Mouse (Mus musculus): ENCODE data around the gene Ttll6.
"Not testable (repeated sequence)": the region's sequence is repeated elsewhere in the genome, so short reads cannot be mapped to it uniquely, and the experiment has no call there.

Gene Ttll6

DNA sequence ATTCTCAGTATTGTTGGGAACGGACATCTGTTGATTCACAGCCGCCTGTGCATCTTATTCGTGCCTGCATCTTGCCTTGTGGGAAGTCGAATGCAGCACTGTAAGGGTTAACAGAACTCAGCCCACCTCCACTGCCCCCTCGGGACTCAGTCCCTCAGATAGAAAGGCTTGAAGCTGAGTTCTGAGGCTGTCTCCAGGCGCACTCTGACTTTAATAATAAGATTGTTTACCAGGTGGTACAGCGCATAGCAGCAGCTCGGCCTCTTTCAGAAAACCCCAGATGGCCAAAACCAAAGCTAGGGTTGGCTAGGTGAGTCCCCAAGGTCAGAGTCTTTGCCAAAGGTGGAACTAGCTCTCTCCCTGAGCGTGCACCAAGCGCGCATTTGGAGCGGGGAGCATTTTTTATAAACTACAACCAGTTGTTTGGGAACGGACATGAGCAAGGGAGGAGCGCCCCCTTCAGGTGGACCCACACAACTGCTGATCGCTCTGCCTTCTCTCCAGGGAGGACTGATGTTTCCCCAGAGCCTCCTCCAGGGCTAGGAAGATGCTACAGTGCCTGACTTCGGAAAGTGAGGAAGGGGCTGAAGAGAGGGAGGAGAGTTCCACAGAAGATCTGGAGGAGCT is at the start of gene Ttll6:
Gene Ttll6 (plus strand): TSS at position 548 of the 627 bp plus-strand sequence.
- DNase-seq, result peak; percentile 14 to 23

DNA sequence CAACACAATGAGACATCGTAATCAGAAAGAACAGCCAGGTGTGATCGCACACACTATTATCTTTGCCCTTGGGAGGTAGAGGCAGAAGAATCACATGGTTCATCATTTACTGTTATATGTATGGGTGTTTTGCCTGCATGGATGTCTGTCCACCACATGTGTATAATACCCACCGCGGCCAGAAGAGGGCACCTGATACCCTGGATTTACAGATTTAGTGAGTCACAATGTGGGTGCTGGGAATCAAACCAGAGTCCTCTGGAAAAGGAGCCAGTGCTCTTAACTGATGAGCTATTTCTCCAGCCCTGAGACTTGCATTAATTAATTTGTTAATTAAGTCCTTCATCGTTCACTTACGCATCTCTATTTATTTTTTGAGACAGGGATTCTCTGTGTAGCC is 45.6 kb upstream of the Ttll6 start:
- DNase-seq, result no peak

DNA sequence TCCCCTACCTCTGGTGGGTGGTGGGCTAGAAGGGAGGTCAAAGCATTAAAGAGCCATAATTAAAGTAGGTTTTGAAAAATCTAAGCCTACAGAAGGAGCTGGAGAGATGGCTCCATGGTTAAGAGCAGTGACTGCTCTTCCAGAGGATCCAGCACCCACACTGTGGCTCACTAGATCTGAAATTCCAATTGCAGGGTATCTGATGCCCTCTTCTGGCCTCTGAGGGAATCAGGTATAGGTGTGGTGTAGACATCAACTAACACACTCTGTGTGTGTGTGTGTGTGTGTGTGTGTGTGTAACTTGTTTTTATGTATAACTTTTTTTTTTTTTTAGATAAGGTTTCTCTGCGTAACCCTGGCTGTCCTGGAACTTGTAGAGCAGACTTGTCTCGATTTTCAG is 42.5 kb upstream of the Ttll6 start:
- DNase-seq, result no peak

DNA sequence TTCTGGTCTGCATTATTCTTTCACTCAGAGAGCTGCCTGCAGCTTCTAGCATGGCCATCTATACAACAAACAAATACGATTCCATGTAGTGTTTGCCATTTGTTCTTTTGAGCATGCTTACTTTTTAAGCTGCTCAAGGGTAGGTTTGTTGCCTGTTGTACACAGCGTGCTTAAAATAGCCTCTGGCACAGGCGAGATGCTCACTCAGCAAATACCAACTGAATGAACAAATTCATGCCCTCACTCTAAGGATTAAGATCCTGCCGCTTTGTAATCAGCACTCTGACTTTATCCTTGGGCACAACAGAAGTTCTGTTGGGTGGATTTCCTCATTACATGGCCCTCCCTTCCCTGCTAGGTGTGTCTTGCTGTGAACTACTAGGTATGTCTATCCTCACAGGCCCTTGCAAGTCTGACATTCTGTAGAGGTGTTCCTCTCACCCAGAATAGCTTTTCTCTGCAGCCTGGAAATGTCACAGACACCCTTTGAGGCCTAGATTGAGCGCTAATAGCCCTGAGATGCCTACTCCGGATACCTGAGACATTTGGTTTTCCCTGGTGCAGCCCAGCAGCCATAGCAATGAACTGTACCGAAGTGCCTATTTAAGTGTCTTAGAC is 40.8 kb upstream of the Ttll6 start:
- no peak for DNase-seq

DNA sequence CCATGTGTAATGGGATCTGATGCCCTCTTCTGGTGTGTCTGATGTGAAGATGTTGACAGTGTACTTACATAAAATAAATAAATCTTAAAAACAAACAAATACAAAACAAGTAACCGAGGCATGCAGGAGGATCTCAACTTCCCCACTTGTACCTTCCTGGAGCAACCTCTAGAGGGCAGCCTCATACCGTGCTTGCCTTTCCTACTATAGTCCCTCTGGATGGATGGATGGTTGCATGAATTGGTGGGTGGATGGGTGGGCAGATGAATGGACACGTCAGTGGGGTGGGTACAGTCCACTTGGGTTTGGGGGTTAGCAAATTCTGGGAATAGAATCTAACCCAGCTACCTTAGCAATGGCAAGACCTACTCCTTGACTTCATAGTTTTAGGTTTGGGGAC is 40.2 kb upstream of the Ttll6 start:
- peak; percentile 18 to 23 for DNase-seq

DNA sequence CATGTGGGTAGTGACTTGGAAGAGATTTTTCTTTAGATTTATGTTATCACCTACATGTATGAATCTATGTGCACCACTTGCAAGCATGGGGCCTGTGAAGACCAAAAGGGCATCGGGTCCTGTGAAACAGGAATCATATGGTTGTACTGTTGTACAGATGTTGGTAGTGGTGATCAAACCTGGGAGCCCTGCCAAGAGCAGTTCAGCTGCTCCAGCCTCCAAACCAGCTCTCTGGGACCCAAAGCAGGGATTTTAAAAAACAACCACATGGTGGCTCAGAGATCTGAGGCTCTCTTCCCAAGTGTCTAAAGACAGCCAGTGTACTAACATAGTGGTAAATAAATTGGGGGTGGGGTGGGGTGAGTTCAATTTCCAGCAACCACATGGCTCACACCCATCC is 25.2 kb upstream of the Ttll6 start:
- no peak for DNase-seq

DNA sequence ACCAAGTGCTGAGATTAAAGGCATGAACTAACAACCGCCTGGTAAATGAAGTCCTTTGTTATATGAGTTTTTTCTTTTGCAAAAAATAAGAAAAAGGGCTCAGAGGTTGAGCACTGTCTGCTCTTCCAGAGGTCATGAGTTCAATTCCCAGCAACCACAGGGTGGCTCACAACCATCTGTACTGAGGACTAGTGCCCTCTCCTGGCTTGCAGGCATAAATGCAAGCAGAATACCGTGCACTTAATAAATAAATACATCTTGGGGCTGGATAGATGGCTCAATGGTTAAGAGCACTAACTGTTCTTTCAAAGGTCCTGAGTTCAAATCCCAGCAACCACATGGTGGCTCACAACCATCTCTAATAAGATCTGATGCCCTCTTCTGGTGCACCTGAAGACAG is 22.6 kb upstream of the Ttll6 start:
- DNase-seq, result not testable (repeated sequence)

DNA sequence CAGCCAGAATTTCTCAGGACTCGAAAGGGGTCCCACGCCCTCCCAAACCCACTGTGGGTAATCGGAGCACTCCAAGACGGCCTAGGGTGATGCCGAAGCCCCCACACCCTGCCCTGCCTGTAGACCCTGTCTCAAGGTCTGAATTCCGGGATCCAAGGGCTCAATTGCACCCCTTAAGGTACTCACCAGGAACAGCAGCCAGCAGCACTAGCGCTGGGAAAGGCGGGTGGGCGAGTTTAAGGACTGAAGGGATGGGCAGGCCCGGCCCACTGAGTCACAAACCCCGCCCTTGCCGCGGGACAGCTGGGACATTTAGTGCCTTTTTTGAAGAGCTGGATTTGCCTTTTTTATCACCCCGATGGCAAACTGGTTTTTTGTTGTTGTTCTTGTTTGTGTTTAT is 21.8 kb upstream of the Ttll6 start, which contains the start of gene Calcoco2:
Gene Calcoco2 (minus strand): TSS at position 214 of the 400 bp plus-strand sequence.
- no peak for DNase-seq

DNA sequence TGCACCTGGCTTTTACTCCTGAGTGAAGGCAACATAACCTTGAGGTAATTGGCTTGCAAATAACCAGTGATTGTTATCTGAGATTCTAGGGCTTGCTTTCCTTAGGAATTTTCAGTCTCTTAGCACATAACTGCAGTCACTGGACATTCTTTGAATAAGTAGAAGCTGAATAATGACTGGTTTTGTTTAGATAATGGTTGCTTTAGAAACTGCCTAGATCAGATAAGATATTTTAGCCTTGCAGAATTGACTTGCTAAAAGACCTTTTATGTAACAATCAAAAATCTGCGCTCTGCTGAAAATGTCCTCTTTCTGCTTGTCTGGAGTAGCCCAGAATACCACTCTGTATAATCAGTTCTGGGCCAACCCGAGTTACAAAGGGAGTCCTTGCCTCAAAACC is 19.5 kb upstream of the Ttll6 start:
- DNase-seq, result no peak

DNA sequence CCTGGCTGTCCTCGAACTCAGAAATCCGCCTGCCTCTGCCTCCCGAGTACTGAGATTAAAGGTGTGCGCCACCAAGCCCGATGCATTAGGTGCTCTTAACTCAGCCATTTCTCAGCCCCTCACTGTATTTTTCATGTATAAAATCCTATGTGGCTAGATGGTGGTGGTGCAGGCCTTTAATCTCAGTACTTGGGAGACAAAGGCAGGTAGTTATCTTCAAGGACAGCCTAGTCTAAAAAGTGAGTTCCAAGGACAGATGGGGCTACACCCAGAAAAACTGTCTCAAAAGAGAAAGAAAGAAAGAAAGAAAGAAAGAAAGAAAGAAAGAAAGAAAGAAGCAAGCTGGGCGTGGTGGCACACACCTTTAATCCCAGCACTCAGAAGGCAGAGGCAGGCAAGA is 18.2 kb upstream of the Ttll6 start:
- no peak for DNase-seq

DNA sequence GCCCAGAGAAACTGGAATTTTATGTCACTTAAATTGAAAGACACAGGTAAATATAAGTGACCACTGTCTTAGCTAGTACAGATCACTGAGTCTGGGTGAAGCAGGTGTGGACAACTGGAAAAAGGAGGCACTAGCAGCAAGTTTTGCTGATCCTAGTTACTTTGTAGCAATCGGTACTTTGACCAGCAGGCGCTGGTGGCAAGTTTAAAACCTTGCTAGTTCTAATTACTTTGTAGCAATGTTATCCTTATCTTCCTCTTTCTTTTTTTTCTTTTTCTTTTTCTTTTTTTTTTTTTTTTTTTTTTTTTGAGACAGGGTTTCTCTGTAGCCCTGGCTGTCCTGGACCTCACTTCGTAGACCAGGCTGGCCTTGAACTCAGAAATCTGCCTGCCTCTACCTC is 17.5 kb upstream of the Ttll6 start:
- no peak for DNase-seq

DNA sequence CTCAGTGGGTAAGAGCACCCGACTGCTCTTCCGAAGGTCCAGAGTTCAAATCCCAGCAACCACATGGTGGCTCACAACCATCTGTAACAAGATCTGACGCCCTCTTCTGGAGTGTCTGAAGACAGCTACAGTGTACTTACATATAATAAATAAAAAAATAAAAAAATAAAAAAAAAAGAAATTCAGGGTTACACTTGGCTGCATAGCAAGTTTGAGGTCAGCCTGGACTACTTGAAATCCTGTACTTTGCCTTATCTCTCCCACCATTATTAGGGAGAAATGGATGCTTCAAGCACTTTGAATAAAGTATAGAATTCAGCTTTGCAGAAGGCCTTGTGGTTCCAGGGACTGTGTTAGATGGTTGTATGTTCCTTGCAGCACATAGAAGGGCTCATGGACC is 16.7 kb upstream of the Ttll6 start:
- DNase-seq, result not testable (repeated sequence)

DNA sequence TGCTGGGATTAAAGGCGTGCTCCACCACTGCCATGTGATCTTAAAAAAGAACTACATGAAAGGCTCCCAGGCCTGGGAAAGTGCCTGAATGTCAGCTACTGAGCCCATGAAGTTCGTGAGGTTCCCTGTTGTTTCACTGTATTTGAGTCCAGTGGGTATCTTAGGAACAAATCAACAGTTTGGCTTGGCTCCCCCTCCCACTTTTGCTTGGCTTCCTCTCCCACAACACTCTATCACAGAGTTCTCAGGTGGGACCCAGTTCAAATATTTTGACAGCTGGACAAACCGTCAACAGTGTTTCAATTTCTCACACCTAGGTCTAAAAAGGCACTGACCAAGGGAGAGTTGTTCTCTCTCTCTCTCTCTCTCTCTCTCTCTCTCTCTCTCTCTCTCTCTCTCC is 14.2 kb upstream of the Ttll6 start:
- DNase-seq, result no peak

DNA sequence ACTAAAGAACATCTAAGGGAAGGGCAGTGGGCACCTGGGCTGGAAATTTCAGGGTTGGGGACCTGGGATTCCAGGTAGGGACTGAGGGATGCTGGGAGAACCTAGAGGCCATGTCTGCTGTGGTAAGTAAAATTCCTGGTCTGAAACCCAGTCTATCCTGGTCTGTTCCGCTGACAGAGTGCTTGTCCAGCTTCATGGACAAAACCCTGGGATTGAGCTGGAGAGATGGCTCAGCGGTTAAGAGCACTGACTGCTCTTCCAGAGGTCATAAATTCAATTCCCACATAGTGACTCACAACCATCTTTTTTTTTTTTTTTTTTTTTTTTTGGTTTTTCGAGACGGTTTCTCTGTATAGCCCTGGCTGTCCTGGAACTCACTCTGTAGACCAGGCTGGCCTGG is 10.8 kb upstream of the Ttll6 start:
- DNase-seq, result not testable (repeated sequence)

DNA sequence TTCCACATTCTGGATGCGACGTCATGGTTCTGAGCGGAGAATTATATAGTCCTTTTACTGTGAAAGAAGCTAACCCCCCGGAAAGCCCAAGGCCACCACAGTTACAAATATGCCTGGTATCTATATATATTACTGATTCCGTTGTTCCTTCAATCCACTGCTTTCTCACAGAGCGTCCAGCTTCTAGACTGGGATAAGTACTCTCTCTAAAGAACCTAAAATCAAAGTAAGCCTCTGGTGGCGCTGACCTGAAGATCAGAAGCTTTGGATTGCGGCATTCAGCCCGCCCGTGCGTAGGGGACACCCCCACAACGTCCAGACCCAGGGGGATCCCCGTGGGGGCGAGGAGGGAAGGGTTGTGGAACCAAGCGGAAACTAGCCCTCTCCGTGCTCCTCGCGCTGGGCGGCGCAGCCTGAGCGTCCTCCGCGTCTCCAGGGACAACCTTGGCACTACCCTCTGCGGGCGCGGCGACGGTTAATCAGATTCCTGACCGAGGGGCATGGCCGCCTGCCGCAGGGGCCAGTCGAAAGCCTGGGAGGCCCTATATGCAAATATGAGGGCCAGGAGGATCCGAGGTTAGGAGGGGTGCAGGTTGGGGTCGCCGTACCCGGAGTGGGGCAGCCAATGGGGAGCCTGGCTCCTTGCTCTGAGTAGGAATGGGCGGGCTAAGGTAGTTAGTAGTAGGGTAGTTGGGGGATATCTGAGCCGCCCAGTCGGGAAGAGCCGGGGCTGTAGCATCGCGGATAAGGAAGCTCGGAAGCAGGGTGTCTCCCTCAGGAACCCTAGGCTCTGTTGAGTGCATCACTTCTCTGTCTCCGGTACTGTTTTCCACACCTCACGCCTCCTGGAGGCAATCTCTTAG is 9.3 kb upstream of the Ttll6 start:
- peak in 1 of 2 experiments; percentile 6 for DNase-seq

DNA sequence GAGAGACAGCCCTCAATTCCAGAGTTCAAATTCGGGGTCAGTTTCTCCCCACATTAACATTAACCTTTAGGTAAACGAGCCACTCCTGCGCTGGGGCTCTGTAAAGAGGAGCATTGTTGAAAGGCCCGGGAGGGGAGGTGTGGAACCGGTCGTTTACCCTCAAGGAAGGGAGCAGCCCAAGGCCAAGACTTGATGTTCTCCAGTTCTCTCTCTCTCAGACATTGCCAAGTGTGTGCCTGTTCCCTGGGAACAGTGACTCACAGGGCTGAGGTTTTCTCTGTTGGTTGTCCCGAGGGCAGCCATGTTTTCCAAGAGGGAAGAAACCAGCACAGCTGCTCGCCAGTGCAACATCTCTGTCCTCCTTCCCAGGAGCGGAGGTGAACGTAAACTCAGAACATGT is 3.0 kb upstream of the Ttll6 start:
- DNase-seq, result no peak

DNA sequence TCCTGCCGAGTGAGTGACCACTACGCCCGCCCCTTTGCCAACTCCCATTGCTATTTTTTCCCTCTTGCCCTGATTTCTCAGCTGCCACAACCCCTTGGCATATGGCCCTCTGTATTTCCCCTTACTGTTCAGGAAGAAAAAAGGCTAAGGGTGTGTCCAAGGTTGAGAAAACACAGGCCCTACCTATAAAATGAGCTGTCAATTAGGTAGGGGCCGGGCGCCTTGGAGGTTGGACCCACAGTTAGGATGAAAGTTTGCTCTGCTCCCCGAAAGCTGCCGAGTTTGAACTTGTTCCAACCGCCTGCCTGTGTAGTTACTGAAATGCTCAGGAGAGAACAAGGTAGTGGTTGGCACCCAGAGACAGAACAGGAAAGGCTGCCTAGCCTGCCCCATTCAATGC is 2.3 kb downstream of the Ttll6 start:
- no peak for DNase-seq

DNA sequence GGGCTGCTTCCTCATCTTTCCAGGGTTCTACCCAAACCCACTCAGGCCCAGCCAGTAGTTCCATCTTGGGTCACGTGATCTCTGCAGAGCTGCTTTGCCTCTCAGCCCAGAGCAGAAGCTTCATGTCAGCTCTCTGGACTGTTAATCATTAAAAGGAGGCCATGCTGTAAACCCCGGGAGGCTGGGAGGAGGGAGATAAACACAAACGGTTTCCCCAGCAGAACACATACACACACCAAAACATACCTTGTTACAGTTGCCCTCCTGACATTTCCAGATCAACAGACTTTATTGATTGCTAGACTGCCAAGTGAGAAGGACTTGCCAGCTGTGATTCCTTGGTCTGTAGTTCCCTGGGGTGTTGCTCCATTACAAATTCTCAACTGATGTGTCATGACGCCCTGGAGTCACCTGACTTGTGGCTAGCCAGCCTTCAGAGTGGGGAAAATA is 7.2 kb downstream of the Ttll6 start:
- DNase-seq, result no peak

DNA sequence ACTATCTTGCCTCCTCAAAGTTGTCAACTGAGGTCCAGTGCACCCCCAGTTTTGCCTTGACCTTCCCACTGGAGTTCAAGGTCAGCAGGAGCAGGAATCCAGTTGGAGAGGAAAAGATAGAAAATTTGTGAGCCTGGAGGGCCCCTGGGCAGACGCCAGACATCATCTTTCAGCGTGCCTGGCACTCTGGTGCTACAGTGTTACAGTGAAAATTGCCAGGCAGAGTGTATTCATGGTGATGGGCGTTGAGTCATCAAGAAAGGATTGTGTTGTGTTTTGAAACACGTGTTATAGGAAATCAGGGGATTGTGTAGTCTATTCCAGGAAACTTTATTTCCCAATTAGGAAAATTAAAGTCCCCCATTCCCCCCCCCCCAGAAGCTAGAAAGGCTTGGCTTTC is 10.2 kb downstream of the Ttll6 start:
- DNase-seq, result no peak

DNA sequence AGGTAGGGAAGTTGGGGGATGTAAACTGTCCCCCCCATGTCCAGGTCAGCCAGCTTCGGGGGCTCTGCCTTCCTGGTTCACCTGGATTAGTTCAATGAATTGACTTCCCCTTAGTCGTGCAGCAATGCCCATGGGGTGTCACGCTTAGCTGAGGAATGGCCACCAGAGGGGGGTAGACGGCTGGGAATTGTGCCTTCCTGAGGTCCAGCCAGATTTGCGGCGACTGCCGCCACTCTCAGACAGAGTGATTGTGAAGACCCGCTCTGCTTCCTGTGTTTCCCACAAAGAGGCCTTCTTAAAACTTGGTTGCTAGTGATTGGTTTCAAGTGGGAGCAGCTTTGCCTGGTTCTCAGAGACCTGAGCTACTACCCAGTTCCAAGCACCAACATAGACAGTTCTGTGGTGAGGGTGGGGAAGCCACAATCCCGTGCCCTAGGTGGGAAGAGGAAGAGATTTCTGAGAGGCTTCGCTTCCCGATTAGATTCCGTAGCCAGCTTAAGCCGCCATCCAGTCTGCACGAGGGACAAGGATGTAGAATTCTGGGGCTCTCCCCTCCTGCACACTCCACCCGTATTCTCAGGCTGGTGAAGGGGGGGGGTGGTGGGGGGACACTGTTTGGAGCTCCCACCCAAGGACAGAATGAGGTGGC is 12.2 kb downstream of the Ttll6 start:
- peak; percentile 18 to 26 for DNase-seq

DNA sequence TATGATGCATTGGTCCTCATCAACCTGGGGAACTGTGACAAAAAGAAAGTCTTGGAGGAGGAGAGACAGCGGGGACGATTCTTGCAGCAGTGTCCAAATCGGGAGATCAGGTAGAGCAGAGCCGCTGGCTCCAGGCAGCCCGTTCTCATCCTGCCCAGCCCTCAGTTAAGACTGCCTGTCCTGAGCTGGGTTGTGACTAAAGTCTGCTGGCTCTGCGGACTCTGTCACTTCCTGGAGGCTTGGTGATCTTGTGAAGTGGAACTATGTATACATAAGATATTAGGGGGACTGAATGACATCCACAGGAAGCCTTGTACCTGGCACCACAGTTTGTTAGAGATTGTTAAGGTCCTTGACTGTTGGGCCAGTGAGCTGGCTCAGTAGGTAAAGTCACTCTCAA is 13.9 kb downstream of the Ttll6 start:
- no peak for DNase-seq

DNA sequence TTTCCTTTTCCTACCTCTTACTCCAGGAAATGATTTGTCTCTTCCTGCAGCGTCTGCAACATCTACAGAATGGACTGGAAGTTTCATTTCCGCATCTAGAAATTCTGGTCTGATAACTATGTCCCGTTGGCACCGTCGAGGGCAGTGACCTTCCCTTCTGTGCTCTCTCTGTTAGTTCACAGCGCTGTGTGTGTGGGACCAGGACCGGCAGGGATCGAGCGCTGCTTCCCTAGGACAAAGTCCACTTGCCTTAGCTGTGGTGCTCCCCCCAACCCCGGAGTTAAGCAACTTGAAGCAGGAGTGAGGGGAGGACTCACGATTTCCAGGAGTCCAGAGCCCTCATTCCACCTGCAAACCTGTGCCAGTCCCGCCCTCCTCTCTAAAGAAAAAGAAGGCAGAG is 31.2 kb downstream of the Ttll6 start:
- no peak for DNase-seq

DNA sequence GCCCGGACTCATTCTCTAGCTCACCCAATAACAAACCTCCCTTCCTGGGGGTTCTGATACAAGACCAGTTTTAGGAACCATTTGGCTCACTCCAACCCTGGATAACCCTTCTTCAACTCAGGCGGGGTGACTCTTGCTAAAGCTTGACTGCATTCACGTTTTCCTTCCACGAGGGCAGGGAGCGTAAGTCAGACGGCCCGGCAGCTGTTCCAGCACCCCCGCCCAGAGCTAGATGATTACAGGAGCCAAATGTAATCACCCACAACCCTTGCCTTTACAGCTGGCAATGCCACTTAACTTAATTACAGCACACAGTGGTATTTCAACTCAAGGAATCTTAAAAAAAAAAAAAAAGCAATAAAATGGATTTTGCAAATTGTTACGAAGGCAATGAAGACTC is 34.5 kb downstream of the Ttll6 start:
- DNase-seq, result no peak
